Mouse (Mus musculus) liver, embryonic 14.5 days (tissue): ENCODE measurements at regions not wholly inside any gene's neighbourhood (a gene's known extent, or its start where the extent isn't known, plus 50 kb on each side); places are given as distances from the start of the nearest gene placed in this dataset.

Experiments
- ATAC-seq: fragments of 200-750 bp; cut with Nextera tagmentation; 2 replicates; pipeline ENCODE4 v1.8.0; 2017; ENCODE audit warnings: moderate number of reproducible peaks, mild to moderate bottlenecking, moderate library complexity; ENCODE audit not compliant: insufficient read depth
- DNase-seq, 3 experiments: peaks; one replicate each; pipeline ENCODE4 v3.0.0-alpha.2; 2012 to 2013; ENCODE audit warnings: low read depth in 3 of 3, low spot score in 3 of 3
- H3K27ac ChIP-seq: fragments of 300-500 bp; sonication (generic); 2 replicates; pipeline ENCODE4 v1.5.1; 2014; ENCODE audit warnings: moderate library complexity, mild to moderate bottlenecking, control low read depth, inconsistent platforms
- H3K27me3 ChIP-seq: fragments of 300-500 bp; sonication (generic); 2 replicates; pipeline ENCODE4 v1.6.1; 2014; ENCODE audit warnings: mild to moderate bottlenecking, low read length, moderate library complexity; ENCODE audit not compliant: control insufficient read depth, insufficient read depth
- H3K36me3 ChIP-seq: fragments of 300-500 bp; sonication (generic); replicated peaks from 2 replicates; pipeline ENCODE4 v1.6.1; 2014; ENCODE audit warnings: low read depth; ENCODE audit not compliant: control insufficient read depth, insufficient read depth
- H3K4me1 ChIP-seq, 2 experiments: fragments of 200-500 bp in 1 of 2; fragments of 300-500 bp in 1 of 2; sonication (generic) in 1 of 2; replicated peaks; 2 replicates each; pipeline ENCODE4 v1.6.1; 2012 to 2014; ENCODE audit warnings: antibody characterized with exemption in 1 of 2, inconsistent platforms in 1 of 2, low read length in 1 of 2; ENCODE audit not compliant: control insufficient read depth in 2 of 2, insufficient read depth in 2 of 2
- H3K4me2 ChIP-seq: fragments of 300-500 bp; sonication (generic); 2 replicates; pipeline ENCODE4 v1.6.1; 2014; ENCODE audit warnings: low read depth, mild to moderate bottlenecking, control low read depth, moderate library complexity
- H3K4me3 ChIP-seq, 2 experiments: fragments of 200-500 bp in 1 of 2; fragments of 300-500 bp in 1 of 2; sonication (generic) in 1 of 2; 2 replicates each; pipeline ENCODE4 v1.5.1; 2012 to 2014; ENCODE audit warnings: low read depth in 2 of 2, low read length in 2 of 2, mild to moderate bottlenecking in 2 of 2, control low read depth in 1 of 2, inconsistent platforms in 1 of 2, moderate library complexity in 1 of 2; ENCODE audit not compliant: insufficient read depth in 1 of 2
- H3K9ac ChIP-seq: fragments of 300-500 bp; sonication (generic); replicated peaks from 2 replicates; pipeline ENCODE4 v1.6.1; 2014; ENCODE audit warnings: mild to moderate bottlenecking, control low read depth, moderate library complexity
- H3K9me3 ChIP-seq: fragments of 300-500 bp; sonication (generic); 2 replicates; pipeline ENCODE4 v1.6.1; 2016; ENCODE audit warnings: low read length, mixed read lengths; ENCODE audit not compliant: control insufficient read depth
- CTCF ChIP-seq: IDR thresholded peaks from 2 replicates; pipeline ENCODE4 v1.5.1; 2016; ENCODE audit warnings: antibody characterized with exemption, low read depth, control low read depth
- EP300 ChIP-seq: IDR thresholded peaks from 2 replicates; pipeline ENCODE4 v1.6.1; 2016; ENCODE audit warnings: antibody characterized with exemption, low read depth
- WGBS: fragments of 180-500 bp; shearing (Covaris S2); extraction: QIAGEN DNeasy Blood & Tissue Kit; methylation state at CpG from one replicate; pipeline ENCODE4 v1.1.7; 2014; ENCODE audit not compliant: insufficient replicate concordance; 5-methylcytosine and 5-hydroxymethylcytosine counted together

GRCm38 (mm10) chr12:79898198-79898930 lies 214.4 kb downstream of the Zfp36l1 start:
- Histone ChIP-seq H3K27ac (no peak overlapping the region), H3K9ac (no peak overlapping the region), H3K36me3 (no peaks in the 10 kb centered on the region), H3K4me2 (no peak overlapping the region), H3K4me3 (no peak overlapping the region), H3K9me3 (no peaks in the 10 kb centered on the region), H3K27me3 (no peaks in the 10 kb centered on the region), H3K4me1 (peaks cover 0 to 15% of the 10 kb centered on the region in 2 experiments; a peak in 2 of 4 replicates)
- ATAC-seq: no peak
- TF ChIP-seq EP300: no peak
- 15% methylated on average over 12 of the region's 12 CpGs for WGBS
- no peak for DNase-seq

- Histone ChIP-seq H3K27ac (no peak overlapping the region), H3K9me3 (no peaks in the 10 kb centered on the region), H3K4me1 (peaks cover 0 to 12% of the 10 kb centered on the region in 2 experiments; a peak in 2 of 4 replicates), H3K4me3 (no peak overlapping the region), H3K36me3 (no peaks in the 10 kb centered on the region), H3K4me2 (no peak overlapping the region), H3K27me3 (no peaks in the 10 kb centered on the region), H3K9ac (no peak overlapping the region)
- DNase-seq: no peak
- no peak for ATAC-seq
- TF ChIP-seq CTCF (no peak), EP300 (no peak)
- 53% methylated on average over 6 of the region's 6 CpGs for WGBS
These were observed 216.8 kb downstream of the Zfp36l1 start for GRCm38 (mm10) chr12:79895975-79896374.

- Histone ChIP-seq H3K4me3 (no peak overlapping the region), H3K27me3 (no peaks in the 10 kb centered on the region), H3K9ac (no peak overlapping the region), H3K4me1 (peaks cover 0 to 12% of the 10 kb centered on the region in 2 experiments; a peak in 2 of 4 replicates), H3K27ac (no peak overlapping the region), H3K4me2 (no peak overlapping the region), H3K36me3 (no peaks in the 10 kb centered on the region), H3K9me3 (no peaks in the 10 kb centered on the region)
- no peak for TF ChIP-seq CTCF
- TF ChIP-seq EP300: no peak
- no peak for ATAC-seq
- WGBS: 80% methylated on average over 7 of the region's 7 CpGs
- DNase-seq: no peak
These were observed 217.5 kb downstream of the Zfp36l1 start for GRCm38 (mm10) chr12:79895324-79895723.

- no peak overlapping the region for H3K9ac ChIP-seq
- DNase-seq: no peak
- 68% methylated on average over 8 of the region's 8 CpGs for WGBS
- no peak overlapping the region for H3K4me3 ChIP-seq
- H3K4me1 ChIP-seq: peaks cover 0 to 6% of the 10 kb centered on the region in 2 experiments; a peak in 2 of 4 replicates
- H3K27ac ChIP-seq: no peak overlapping the region
- no peak for ATAC-seq
- no peak overlapping the region for H3K4me2 ChIP-seq
- TF ChIP-seq EP300 (no peak), CTCF (no peak)
- H3K9me3 ChIP-seq: no peaks in the 10 kb centered on the region
- H3K27me3 ChIP-seq: no peaks in the 10 kb centered on the region
- H3K36me3 ChIP-seq: no peaks in the 10 kb centered on the region
These were observed 219.9 kb downstream of the Zfp36l1 start for GRCm38 (mm10) chr12:79892871-79893270.

- no peak overlapping the region for H3K4me2 ChIP-seq
- peaks cover 0 to 6% of the 10 kb centered on the region in 2 experiments; a peak in 2 of 4 replicates for H3K4me1 ChIP-seq
- H3K27ac ChIP-seq: no peak overlapping the region
- no peak for ATAC-seq
- H3K27me3 ChIP-seq: no peaks in the 10 kb centered on the region
- no peaks in the 10 kb centered on the region for H3K36me3 ChIP-seq
- H3K4me3 ChIP-seq: no peak overlapping the region
- H3K9me3 ChIP-seq: no peaks in the 10 kb centered on the region
- H3K9ac ChIP-seq: no peak overlapping the region
- TF ChIP-seq CTCF: no peak
- no peak for TF ChIP-seq EP300
- WGBS: 66% methylated on average over 4 of the region's 4 CpGs
- DNase-seq: no peak
These were observed 220.9 kb downstream of the Zfp36l1 start for GRCm38 (mm10) chr12:79891942-79892341.
